Comparison of ENCODE assay signal across 8 mouse cellular contexts in the genomic region with DNA sequence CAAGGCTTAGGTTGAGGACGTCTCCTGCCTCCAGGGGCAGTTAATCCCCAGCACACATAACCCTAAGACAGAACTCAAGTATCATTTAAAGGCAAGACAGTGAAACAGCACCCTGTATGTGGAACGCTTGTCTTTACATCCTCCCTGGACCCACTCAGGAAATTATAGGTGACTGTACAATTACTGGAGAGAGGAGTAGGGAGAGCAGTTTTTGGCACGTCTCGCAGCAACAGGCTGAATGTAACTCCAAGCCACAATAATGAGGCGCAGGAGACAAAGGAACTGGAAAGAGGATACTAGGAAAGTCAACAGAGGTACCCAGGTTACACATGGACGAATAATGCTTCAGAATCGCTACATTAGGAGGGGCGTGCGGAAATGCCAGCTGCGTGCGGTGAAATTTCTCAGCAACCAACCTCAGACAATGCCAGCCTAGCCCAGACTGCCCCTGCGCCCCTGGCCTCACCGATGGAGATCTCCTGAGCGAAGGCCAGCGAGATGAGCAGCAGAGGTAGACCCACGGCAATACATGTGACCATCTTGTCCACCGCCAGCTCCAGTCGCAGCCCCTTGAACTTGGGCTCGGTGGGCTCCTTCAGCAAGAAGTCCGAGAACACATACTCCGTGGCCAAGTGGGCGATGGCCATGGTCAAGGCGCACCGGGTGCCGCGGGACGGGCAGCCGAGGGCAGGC. TPM values are rescaled to one million over a fixed set of nuclear protein-coding genes. Genes with fewer than 3 reads are reported as not detected.
DNase-seq lines count a peak whose midpoint lies in the region; ATAC-seq and TF ChIP-seq lines count a peak whose summit lies in the region.

No protein-coding gene starts in this region.

- peak overlapping the region; percentile 86 for H3K4me3 ChIP-seq in heart, embryonic 11.5 days (ENCODE audit: low read depth, low read length)
- H3K4me3 ChIP-seq in embryonic facial prominence, embryonic 10.5 days, result peak overlapping the region; percentile 90
- peak overlapping the region; percentile 89 for H3K4me3 ChIP-seq in intestine, embryonic 15.5 days (replicated peaks)
- peak overlapping the region; percentile 59 for H3K4me3 ChIP-seq in myocyte

- peak overlapping the region; percentile 66; the same call in 1 of the 2 replicates for H3K27ac ChIP-seq in heart, embryonic 11.5 days (ENCODE audit: low read depth, low read length)
- H3K27ac ChIP-seq in embryonic facial prominence, embryonic 10.5 days (replicated peaks), result peak overlapping the region; percentile 94
- peak overlapping the region; percentile 89 for H3K27ac ChIP-seq in intestine, embryonic 15.5 days

- 2% methylated on average over 28 of the region's 28 CpGs for WGBS in heart, embryonic 11.5 days (ENCODE audit: insufficient replicate concordance)
- WGBS in embryonic facial prominence, embryonic 10.5 days, result under 1% methylated on average over 28 of the region's 28 CpGs
- under 1% methylated on average over 28 of the region's 28 CpGs for WGBS in intestine, embryonic 15.5 days

- ATAC-seq in heart, embryonic 11.5 days (replicated peaks; ENCODE audit: insufficient number of reproducible peaks, low FRiP score, low TSS enrichment), result no peak
- ATAC-seq in intestine, embryonic 15.5 days, result peak; percentile 2

- no peaks in the 10 kb centered on the region for H3K36me3 ChIP-seq in heart, embryonic 11.5 days (ENCODE audit: control insufficient read depth, insufficient read depth, low read length)
- peaks cover 18% of the 10 kb centered on the region for H3K36me3 ChIP-seq in embryonic facial prominence, embryonic 10.5 days (replicated peaks)
- no peaks in the 10 kb centered on the region for H3K36me3 ChIP-seq in intestine, embryonic 15.5 days
- H3K36me3 ChIP-seq in myocyte (ENCODE audit: control insufficient read depth, insufficient read depth), result no peaks in the 10 kb centered on the region

- H3K27me3 ChIP-seq in heart, embryonic 11.5 days (ENCODE audit: control insufficient read depth, insufficient read depth, low read length), result no peaks in the 10 kb centered on the region; the same call in 1 of the 2 replicates
- no peaks in the 10 kb centered on the region; the same call in 1 of the 2 replicates for H3K27me3 ChIP-seq in embryonic facial prominence, embryonic 10.5 days (replicated peaks; ENCODE audit: low read depth, poor library complexity, severe bottlenecking)
- no peaks in the 10 kb centered on the region for H3K27me3 ChIP-seq in intestine, embryonic 15.5 days (replicated peaks)
- H3K27me3 ChIP-seq in myocyte (ENCODE audit: control insufficient read depth, insufficient read depth, insufficient read length), result no peaks in the 10 kb centered on the region

- no peak for DNase-seq in heart, adult 8-10 months (ENCODE audit: low spot score)
- peak; percentile 42 to 53 for DNase-seq in B cell, adult 2 months
- DNase-seq in embryonic facial prominence, embryonic 10.5 days (ENCODE audit: low spot score), result no peak
- no peak for DNase-seq in adrenal gland, adult 8-10 months
- DNase-seq in frontal cortex, postnatal 10 days (ENCODE audit: low spot score in 2 of 2), result no peak

- TF ChIP-seq POLR2A in myocyte (IDR thresholded peaks at IDR 0.05; ENCODE audit: insufficient read length, low read depth), result peak; percentile 40

- H3K9me3 ChIP-seq in heart, embryonic 11.5 days (replicated peaks; ENCODE audit: control insufficient read depth, low read length), result no peaks in the 10 kb centered on the region
- H3K9me3 ChIP-seq in embryonic facial prominence, embryonic 10.5 days, result no peaks in the 10 kb centered on the region
- H3K9me3 ChIP-seq in intestine, embryonic 15.5 days, result no peaks in the 10 kb centered on the region

- H3K79me2 ChIP-seq in myocyte (ENCODE audit: control insufficient read depth, insufficient read depth), result peaks cover 18% of the 10 kb centered on the region

- peak overlapping the region; percentile 91 for H3K4me2 ChIP-seq in heart, embryonic 11.5 days
- peak overlapping the region; percentile 86 for H3K4me2 ChIP-seq in intestine, embryonic 15.5 days (replicated peaks)
- H3K4me2 ChIP-seq in myocyte (ENCODE audit: low read depth), result peak overlapping the region; percentile 64

- H3K9ac ChIP-seq in heart, embryonic 11.5 days (ENCODE audit: low read depth, low read length), result peak overlapping the region; percentile 90
- H3K9ac ChIP-seq in intestine, embryonic 15.5 days, result peak overlapping the region; percentile 86

- H3K4me1 ChIP-seq in heart, embryonic 11.5 days (ENCODE audit: control insufficient read depth, insufficient read depth, low read length), result peaks cover 4% of the 10 kb centered on the region; the same call in 1 of the 2 replicates
- peaks cover 29% of the 10 kb centered on the region for H3K4me1 ChIP-seq in embryonic facial prominence, embryonic 10.5 days
- H3K4me1 ChIP-seq in intestine, embryonic 15.5 days (replicated peaks), result peaks cover 13% of the 10 kb centered on the region; the same call in 1 of the 2 replicates

- peak overlapping the region; percentile 72 for H3ac ChIP-seq in myocyte (ENCODE audit: control insufficient read depth, insufficient read length)

TF ChIP-seq in myocyte, 11 proteins besides CTCF, POLR2A, EP300 and RAD21:
- TF ChIP-seq MYOD1 (IDR thresholded peaks at IDR 0.05; ENCODE audit: control insufficient read depth in 1 of 3, insufficient read length in 2 of 3, low read depth in 2 of 3) (peak in 1 of 3 experiments; percentile 29), MYOG (IDR thresholded peaks at IDR 0.05; ENCODE audit: control insufficient read depth in 1 of 3, insufficient read depth in 1 of 3, insufficient read length in 2 of 3, low read depth in 2 of 3) (peak in 1 of 3 experiments; percentile 14), TCF3 (IDR thresholded peaks at IDR 0.05; ENCODE audit: insufficient read length, low read depth) (no peak), REST (IDR thresholded peaks at IDR 0.05; ENCODE audit: insufficient read depth, insufficient read length) (no peak)

RNA-seq across cellular contexts. Expression of gene Panx1, which starts 0.7 kb away (rescaled TPM):
- polyA plus RNA-seq in heart, embryonic 11.5 days (2014; fragmentation: Nextera tagmentation; extraction: Ambion mirVana), result 30.1 and 30.4 TPM in 2 replicates
- total RNA-seq in heart, adult 8-10 months (2022), result 1 to 10 TPM; 4.3 to 5.7 (median 4.4) TPM
- polyA plus RNA-seq in embryonic facial prominence, embryonic 10.5 days (2016; fragmentation: Nextera tagmentation; extraction: Ambion mirVana), result 68.7 and 70.9 TPM in 2 replicates
- polyA plus RNA-seq in intestine, embryonic 15.5 days (2015; fragmentation: Nextera tagmentation; extraction: Ambion mirVana), result 39.9 and 44.4 TPM in 2 replicates
- 54.7 TPM for polyA plus RNA-seq in myocyte (2012; fragmentation: generic; extraction: Trizol)
- total RNA-seq in adrenal gland, adult 8-10 months (2022), result 10 to 100 TPM in 2 of 4 experiments, 1 to 10 TPM in 2; 6.7 to 11.5 (median 9.9) TPM

Comparison
In these comparisons a context has a peak if more than half of its experiments do, and no peak if none do; other contexts are left out.
1. DNase-seq: peak in B cell, adult 2 months (2 of 2); none in heart, adult 8-10 months (single experiment), embryonic facial prominence, embryonic 10.5 days (single experiment), adrenal gland, adult 8-10 months (single experiment) and frontal cortex, postnatal 10 days (0 of 2).
2. Peak in every context shown above with its lines, with median percentiles within 50 percentile points of each other: H3K27ac ChIP-seq, H3K4me2 ChIP-seq and H3K4me3 ChIP-seq.